Mouse (Mus musculus) E14TG2a.4 (cell line): ENCODE measurements at regions not wholly inside any gene's neighbourhood (a gene's known extent, or its start where the extent isn't known, plus 50 kb on each side); places are given as distances from the start of the nearest gene placed in this dataset.

ENCODE experiments used
- CTCF ChIP-seq: conservative IDR thresholded peaks from 2 replicates; pipeline ENCODE4 v1.5.1; 2014; ENCODE audit warnings: low read length
- NANOG ChIP-seq: IDR thresholded peaks from 2 replicates; pipeline ENCODE4 v1.6.1; 2014; ENCODE audit warnings: borderline replicate concordance, low read length, mixed read lengths
- POU5F1 ChIP-seq: IDR thresholded peaks from 2 replicates; pipeline ENCODE4 v1.6.1; 2014; ENCODE audit warnings: low read length, borderline replicate concordance

DNA sequence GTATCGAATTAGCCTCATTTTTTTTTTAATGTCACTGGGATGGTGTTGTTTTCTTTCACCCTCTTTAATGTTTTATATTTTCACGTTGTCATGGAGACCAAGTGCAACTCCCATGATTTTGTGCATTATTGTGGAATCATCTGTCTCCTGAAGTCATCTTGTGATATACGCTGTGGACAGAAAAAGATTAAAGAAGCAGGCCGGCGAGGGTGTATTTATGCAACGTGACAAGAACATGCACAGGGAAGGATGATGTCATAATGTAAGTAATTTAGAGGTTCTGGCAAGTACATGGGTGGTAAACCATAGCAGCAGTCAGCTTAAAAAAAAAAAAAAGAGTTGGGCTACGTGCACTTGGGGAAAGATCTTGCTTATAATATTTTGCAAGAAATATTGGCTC is 674.7 kb upstream of the Sox9 start:
- TF ChIP-seq CTCF (no peak), POU5F1 (no peak), NANOG (no peak)
